Mouse (Mus musculus): Measurements from ENCODE around the gene Ubald2. TPM values are rescaled to one million over a fixed set of nuclear protein-coding genes. Genes with fewer than 3 reads are reported as not detected.
A peak's percentile ranks its signal among the peaks of the same experiment; 100 is the strongest.

The Ubald2 gene
- total RNA-seq, 1 experiment: 106 TPM

DNA sequence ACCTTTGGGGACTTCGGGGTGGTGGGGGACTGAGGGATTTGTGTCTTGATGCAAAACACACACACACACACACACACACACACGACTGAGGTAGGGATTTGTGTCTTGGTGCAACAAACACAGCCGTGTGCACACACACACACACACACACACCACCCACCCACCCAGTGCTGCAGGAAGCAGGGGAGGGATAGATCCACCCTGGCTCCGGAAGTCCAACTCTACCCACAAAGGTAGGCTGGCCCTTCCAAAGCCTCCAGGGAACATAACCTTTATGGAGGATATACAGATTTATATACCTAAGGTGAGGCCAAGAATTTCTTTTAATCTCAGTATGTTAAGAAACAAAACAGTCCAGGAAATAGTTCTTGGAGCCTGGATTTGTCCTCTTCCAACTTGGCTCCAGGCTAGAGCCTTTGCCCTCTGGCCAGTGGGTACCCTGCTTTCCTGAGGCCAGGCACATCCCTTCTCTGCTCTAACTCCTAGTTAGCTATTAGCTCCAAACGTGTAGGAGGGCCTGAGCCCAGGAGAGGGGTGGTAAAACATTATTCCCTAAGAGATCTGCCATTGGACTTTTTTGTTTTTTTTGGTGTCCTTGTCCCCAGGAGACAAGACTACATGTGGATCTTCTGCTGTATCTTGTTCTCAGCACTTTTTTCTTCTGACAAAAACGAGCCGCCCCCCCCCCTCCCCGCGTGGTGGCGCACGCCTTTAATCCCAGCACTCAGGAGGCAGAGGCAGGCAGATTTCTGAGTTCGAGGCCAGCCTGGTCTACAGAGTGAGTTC is 1.3 kb downstream of the Ubald2 start:
- Histone ChIP-seq H3K4me1 (ENCODE audit: control insufficient read depth in 2 of 2, insufficient read depth in 2 of 2, low read length in 2 of 2, poor library complexity in 1 of 2) (peaks cover 15 to 27% of the 10 kb centered on the region in 2 experiments), H3K9me3 (ENCODE audit: control insufficient read depth, insufficient read depth, low read depth, low read length) (no peaks in the 10 kb centered on the region), H3K4me3 (ENCODE audit: insufficient read depth in 1 of 2, low read depth in 1 of 2, low read length in 2 of 2, poor library complexity in 1 of 2, severe bottlenecking in 1 of 2) (peak overlapping the region; percentile 78 to 97), H3K9ac (ENCODE audit: insufficient read depth, low read depth, low read length, poor library complexity, severe bottlenecking) (peak overlapping the region; percentile 84), H3K36me3 (ENCODE audit: control insufficient read depth, insufficient read depth, low read length, poor library complexity, severe bottlenecking) (peaks cover 34% of the 10 kb centered on the region), H3K27ac (ENCODE audit: insufficient read depth, low read depth, low read length, poor library complexity, severe bottlenecking) (peak overlapping the region; percentile 63; the same call in 1 of the 2 replicates)
- TF ChIP-seq MAFK (IDR thresholded peaks at IDR 0.05; ENCODE audit: insufficient read depth, low read depth, low read length) (no peak), ZC3H11A (IDR thresholded peaks at IDR 0.05; ENCODE audit: borderline replicate concordance, low read depth, low read length) (no peak)
- in situ Hi-C loops (cut with MboI; ENCODE audit: low sequenced_read_pairs in 2 of 2, unreplicated experiment in 2 of 2): no loop called here
- DNase-seq (ENCODE audit: low read depth, low spot score): no peak

DNA sequence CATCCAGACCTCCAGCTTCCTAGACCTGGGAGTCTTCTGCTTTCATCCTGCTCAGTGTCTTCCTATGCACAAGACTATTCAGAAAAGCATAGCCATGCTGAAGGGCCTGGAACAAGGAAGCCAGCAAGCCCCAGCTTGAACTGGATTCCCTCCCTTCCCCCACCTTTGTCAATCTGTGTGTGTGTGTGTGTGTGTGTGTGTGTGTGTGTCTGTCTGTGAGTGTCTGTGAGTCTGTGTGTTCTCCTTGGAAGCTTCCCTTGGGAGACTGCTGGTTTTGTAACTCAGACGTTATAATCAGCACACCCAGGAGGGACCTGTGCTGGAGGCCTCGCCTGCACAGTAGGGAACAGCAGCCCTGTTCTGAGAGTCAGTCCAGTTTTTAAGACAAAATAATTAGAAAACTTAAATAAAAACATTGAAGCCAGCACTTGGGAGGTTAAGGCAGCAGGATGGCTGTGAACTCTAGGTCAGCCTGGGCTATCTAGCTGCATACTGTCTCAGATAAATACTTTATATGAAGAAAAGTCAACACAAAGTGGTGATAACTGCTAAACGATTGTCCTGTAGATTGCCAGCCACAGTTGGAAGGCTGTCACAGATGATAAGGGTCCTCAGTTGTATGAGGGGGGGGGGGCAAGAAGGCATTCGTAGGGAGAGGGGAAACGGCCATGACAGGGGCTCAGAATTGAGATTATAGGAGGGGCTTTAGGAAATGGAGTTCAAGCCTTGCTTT is 2.3 kb downstream of the Ubald2 start:
- H3K9me3 ChIP-seq (ENCODE audit: control insufficient read depth, insufficient read depth, low read depth, low read length): no peaks in the 10 kb centered on the region
- in situ Hi-C loops (cut with MboI; ENCODE audit: low sequenced_read_pairs in 2 of 2, unreplicated experiment in 2 of 2): no loop called here
- H3K27ac ChIP-seq (ENCODE audit: insufficient read depth, low read depth, low read length, poor library complexity, severe bottlenecking): peak overlapping the region; percentile 86
- peak overlapping the region; percentile 78 to 97 for H3K4me3 ChIP-seq (ENCODE audit: insufficient read depth in 1 of 2, low read depth in 1 of 2, low read length in 2 of 2, poor library complexity in 1 of 2, severe bottlenecking in 1 of 2)
- no peak for DNase-seq (ENCODE audit: low read depth, low spot score)
- H3K36me3 ChIP-seq (ENCODE audit: control insufficient read depth, insufficient read depth, low read length, poor library complexity, severe bottlenecking): peaks cover 37% of the 10 kb centered on the region
- TF ChIP-seq HCFC1 (IDR thresholded peaks at IDR 0.05; ENCODE audit: borderline replicate concordance, insufficient read depth, low read length): no peak
- TF ChIP-seq ZNF384 (IDR thresholded peaks at IDR 0.05; ENCODE audit: low read depth, low read length): no peak
- no peak for TF ChIP-seq ZC3H11A (IDR thresholded peaks at IDR 0.05; ENCODE audit: borderline replicate concordance, low read depth, low read length)
- no peak for TF ChIP-seq MAFK (IDR thresholded peaks at IDR 0.05; ENCODE audit: insufficient read depth, low read depth, low read length)
- no peak for TF ChIP-seq CHD2 (IDR thresholded peaks at IDR 0.05; ENCODE audit: low read depth, low read length)
- peaks cover 11 to 26% of the 10 kb centered on the region in 2 experiments for H3K4me1 ChIP-seq (ENCODE audit: control insufficient read depth in 2 of 2, insufficient read depth in 2 of 2, low read length in 2 of 2, poor library complexity in 1 of 2)
- H3K9ac ChIP-seq (ENCODE audit: insufficient read depth, low read depth, low read length, poor library complexity, severe bottlenecking): peak overlapping the region; percentile 84

DNA sequence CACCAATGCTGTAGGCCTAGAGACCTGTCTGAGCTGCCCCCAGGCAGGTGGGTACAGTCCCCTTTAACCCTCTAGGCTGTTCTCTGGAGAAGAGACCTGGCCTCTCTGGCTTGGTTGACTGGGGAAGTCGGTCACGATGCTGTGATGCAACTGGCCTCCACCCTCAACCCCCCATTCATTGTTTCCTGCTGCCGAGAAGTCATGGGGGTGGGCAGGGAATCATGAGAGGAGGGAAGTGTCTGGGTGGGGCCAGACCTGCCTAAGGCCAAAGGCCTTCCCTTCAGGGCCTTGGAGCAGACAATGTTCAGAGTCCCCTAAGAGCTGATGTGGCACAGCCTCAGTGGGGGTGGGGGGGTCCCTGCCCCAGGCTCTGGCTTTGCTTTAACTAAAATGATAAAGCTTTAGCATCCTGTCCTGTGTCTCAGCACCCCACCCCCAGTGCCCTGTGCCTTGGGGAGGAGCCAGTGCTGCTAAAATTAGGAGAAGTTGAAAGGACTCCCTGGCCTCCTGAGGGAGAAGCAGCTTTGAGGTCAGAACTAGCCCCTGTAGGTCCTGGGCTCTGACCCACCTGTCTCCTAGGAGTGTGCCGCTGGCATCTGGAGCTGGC is 2.9 kb downstream of the Ubald2 start:
- H3K27ac ChIP-seq (ENCODE audit: insufficient read depth, low read depth, low read length, poor library complexity, severe bottlenecking): peak overlapping the region; percentile 86
- peak overlapping the region; percentile 84 for H3K9ac ChIP-seq (ENCODE audit: insufficient read depth, low read depth, low read length, poor library complexity, severe bottlenecking)
- no peaks in the 10 kb centered on the region for H3K9me3 ChIP-seq (ENCODE audit: control insufficient read depth, insufficient read depth, low read depth, low read length)
- TF ChIP-seq ZC3H11A (IDR thresholded peaks at IDR 0.05; ENCODE audit: borderline replicate concordance, low read depth, low read length) (no peak), HCFC1 (IDR thresholded peaks at IDR 0.05; ENCODE audit: borderline replicate concordance, insufficient read depth, low read length) (no peak), CHD2 (IDR thresholded peaks at IDR 0.05; ENCODE audit: low read depth, low read length) (no peak), MAFK (IDR thresholded peaks at IDR 0.05; ENCODE audit: insufficient read depth, low read depth, low read length) (no peak), ZNF384 (IDR thresholded peaks at IDR 0.05; ENCODE audit: low read depth, low read length) (no peak)
- H3K4me3 ChIP-seq (ENCODE audit: insufficient read depth in 1 of 2, low read depth in 1 of 2, low read length in 2 of 2, poor library complexity in 1 of 2, severe bottlenecking in 1 of 2): peak overlapping the region; percentile 38 to 78
- no peak for DNase-seq (ENCODE audit: low read depth, low spot score)
- peaks cover 11 to 24% of the 10 kb centered on the region in 2 experiments for H3K4me1 ChIP-seq (ENCODE audit: control insufficient read depth in 2 of 2, insufficient read depth in 2 of 2, low read length in 2 of 2, poor library complexity in 1 of 2)
- H3K36me3 ChIP-seq (ENCODE audit: control insufficient read depth, insufficient read depth, low read length, poor library complexity, severe bottlenecking): peaks cover 37% of the 10 kb centered on the region
- in situ Hi-C loops (cut with MboI; ENCODE audit: low sequenced_read_pairs in 2 of 2, unreplicated experiment in 2 of 2): no loop called here

DNA sequence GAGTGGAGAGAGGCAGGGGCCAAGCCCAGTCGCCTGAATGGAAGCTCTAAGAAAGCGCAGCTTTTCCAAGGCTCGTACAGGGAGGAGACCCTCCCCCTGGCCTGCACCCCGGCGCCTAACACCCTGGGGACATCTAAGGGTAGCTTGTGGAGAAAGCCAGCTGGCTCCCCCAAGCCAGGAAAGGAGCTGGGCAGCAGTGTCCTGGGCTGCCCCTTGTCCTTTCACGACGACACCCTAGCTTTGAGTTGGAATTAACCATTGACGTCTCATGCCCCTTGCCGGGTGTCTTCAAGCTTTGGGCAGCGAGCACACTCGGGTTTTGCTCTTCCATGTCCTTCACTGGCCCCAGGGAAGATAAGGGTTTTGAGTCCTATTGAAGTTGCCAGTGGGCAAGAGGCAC is 3.6 kb downstream of the Ubald2 start:
- peaks cover 37% of the 10 kb centered on the region for H3K36me3 ChIP-seq (ENCODE audit: control insufficient read depth, insufficient read depth, low read length, poor library complexity, severe bottlenecking)
- no peaks in the 10 kb centered on the region for H3K9me3 ChIP-seq (ENCODE audit: control insufficient read depth, insufficient read depth, low read depth, low read length)
- no peak for DNase-seq (ENCODE audit: low read depth, low spot score)
- peak overlapping the region; percentile 71 for H3K27ac ChIP-seq (ENCODE audit: insufficient read depth, low read depth, low read length, poor library complexity, severe bottlenecking)
- peaks cover 5 to 29% of the 10 kb centered on the region in 2 experiments for H3K4me1 ChIP-seq (ENCODE audit: control insufficient read depth in 2 of 2, insufficient read depth in 2 of 2, low read length in 2 of 2, poor library complexity in 1 of 2)
- H3K4me3 ChIP-seq (ENCODE audit: insufficient read depth in 1 of 2, low read depth in 1 of 2, low read length in 2 of 2, poor library complexity in 1 of 2, severe bottlenecking in 1 of 2): peak overlapping the region; percentile 13 to 78; a peak in 3 of 4 replicates
- in situ Hi-C loops (cut with MboI; ENCODE audit: low sequenced_read_pairs in 2 of 2, unreplicated experiment in 2 of 2): no loop called here
- TF ChIP-seq HCFC1 (IDR thresholded peaks at IDR 0.05; ENCODE audit: borderline replicate concordance, insufficient read depth, low read length): no peak
- no peak for TF ChIP-seq CHD2 (IDR thresholded peaks at IDR 0.05; ENCODE audit: low read depth, low read length)
- TF ChIP-seq ZNF384 (IDR thresholded peaks at IDR 0.05; ENCODE audit: low read depth, low read length): no peak
- TF ChIP-seq MAFK (IDR thresholded peaks at IDR 0.05; ENCODE audit: insufficient read depth, low read depth, low read length): no peak
- H3K9ac ChIP-seq (ENCODE audit: insufficient read depth, low read depth, low read length, poor library complexity, severe bottlenecking): peak overlapping the region; percentile 84
